Mouse (Mus musculus) induced T-regulatory cell, adult 2 months (primary cell): ENCODE data around the gene Gin1.
A peak's percentile ranks its signal among the peaks of the same experiment; 100 is the strongest.
"Not testable (repeated sequence)": the region's sequence is repeated elsewhere in the genome, so short reads cannot be mapped to it uniquely, and the experiment has no call there.

ENCODE experiments used
- DNase-seq: peaks from one replicate; pipeline ENCODE4 v3.0.0-alpha.2; 2012; ENCODE audit warnings: low read depth

Gin1 gene

DNA sequence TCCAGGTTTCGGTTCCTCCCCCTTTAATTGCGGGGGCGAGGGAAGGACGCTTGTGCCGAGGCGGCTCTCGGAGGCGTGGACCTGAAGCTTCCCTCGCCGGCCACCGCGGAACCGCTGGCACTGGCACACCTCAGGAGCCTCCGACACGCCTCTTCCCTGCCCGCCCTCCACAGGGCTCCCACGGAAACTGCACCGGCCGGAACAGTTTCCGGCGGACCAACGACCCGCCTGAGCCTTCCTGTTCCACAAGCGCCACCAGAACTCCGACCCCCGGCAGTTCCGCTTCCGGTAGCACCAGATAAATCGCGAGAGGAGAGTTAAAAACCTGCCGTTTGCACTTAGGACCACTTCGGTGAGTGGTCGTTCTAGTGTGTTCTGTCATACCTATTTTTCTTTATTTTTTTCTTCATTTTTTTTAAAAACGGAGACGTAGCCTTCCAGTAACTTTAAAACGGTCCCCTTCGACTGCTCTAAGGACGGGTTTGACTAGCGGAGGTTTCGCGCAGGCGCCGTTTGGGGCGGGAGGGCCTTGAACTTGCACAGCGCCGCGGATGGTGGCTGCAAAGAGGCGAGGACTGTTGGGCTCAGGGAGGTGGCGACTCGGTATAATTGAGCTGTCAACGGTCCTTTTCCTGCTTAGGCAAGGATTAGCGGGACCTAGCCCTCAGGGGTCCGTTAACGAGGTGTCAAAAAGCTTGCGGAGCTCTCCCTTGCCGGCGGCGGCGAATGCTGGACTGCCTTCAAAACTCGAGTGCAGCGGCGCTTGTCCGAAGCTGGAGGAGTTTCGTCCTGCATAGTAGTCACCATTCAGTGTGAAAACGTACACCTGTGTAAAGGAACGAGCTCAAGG, at the start of gene Gin1, which contains the start of gene Ppip5k2:
Gene Gin1, plus strand, starts transcription at position 269 of the 850 bp plus-strand sequence.
Gene Ppip5k2, minus strand, starts transcription at position 508 of the 850 bp plus-strand sequence.
- peak; percentile 98 for DNase-seq

- peak; percentile 22 for DNase-seq
Observed at GRCm38 (mm10) chr1:97726730-97727129, 43.2 kb upstream of the Gin1 start.

DNA sequence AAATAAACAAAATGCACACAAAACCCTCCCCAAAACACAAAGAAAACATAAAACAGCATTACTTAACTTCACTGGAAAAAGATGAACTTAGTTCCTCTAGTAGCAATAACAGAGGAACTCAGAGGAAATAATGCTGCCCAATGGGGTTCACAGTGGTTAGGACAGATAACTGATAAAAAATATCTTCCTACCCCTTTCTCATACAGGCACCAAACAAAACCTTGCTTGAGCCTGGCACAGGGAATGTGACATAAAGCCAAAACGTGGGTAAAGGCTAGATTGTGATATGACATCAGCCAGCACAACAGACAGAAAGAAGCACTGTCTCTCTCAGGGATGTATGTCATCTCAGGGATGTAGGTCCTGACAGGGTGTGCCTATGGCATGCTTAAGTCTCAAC, 40.6 kb upstream of the Gin1 start:
- DNase-seq, result no peak

DNA sequence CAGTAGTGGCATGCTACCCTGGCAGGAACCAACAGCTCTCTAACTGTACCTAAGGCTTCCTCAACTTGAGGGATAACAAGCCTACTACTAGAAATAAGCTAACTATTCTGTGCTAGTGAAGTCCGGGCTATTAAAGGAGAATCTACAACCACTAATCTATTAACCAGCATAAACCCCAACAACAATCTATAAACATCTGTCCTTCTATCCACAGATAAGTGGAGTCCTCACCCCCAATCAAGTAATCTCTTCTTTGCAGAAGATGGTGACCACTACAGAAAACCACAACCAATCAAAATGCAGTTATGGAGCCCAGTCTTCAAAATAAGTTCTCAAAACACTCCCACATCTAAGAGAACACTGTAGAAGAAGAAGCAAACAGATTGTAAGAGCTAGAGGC, 26.9 kb upstream of the Gin1 start:
- no peak for DNase-seq

- no peak for DNase-seq
Observed at GRCm38 (mm10) chr1:97745712-97746111, 24.3 kb upstream of the Gin1 start.

GRCm38 (mm10) chr1:97746261-97746660, 23.7 kb upstream of the Gin1 start:
- peak; percentile 85 for DNase-seq

DNA sequence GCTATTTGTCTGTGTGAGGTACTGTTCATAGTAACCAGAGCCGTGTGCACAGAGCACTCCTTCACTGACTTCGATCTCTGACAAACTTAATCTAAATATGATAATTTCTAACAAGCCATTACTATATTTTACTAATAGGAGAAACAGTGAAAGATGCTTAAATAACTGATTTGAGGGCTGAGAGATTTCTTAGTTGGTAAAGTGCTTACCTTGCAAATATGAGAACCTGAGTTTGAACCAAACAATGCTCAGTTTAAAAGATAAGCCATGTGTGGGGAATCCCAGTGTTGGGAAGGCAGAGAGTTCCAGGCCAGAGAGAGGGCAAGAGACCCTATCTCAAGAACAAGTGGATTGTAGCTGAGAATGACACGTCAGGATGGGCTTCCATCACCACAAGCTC, 21.8 kb upstream of the Gin1 start:
- no peak for DNase-seq

DNA sequence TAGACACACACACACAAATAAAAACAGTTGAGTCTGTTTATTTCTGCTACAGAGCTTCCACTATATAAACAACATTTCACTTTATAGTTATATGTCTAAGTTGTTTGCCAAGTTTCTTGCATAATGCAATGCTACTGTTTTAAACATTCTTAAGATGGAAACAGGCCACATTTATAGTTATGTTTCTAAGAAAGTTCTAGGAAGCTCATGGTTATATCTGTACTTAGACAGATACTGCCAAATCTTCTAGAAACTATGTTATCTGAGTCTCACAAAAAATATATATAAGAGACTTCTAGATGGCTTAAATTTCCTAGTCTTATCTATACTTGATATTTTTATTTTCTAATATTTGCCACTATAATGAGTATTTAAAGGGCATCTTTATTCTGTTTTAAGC, 16.8 kb upstream of the Gin1 start:
- no peak for DNase-seq

DNA sequence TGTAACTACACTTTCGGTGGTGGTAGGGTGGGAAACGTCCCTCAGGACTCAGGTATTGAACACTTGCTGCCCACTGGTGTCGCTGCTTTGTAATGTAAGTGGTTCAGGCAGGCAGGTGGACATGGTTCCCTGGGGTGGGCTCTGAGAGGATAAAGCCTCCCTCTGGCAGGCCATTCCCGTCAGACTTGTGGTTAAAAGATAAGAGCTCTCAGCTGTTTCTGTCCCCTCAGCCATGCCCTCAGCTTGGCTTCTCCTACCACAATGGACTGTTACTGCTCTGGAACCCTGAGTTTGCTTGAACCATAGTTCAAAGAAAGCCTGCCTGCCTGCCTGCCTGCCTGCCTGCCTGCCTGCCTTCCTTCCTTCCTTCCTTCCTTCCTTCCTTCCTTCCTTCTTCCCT, 15.6 kb upstream of the Gin1 start:
- DNase-seq, result no peak

DNA sequence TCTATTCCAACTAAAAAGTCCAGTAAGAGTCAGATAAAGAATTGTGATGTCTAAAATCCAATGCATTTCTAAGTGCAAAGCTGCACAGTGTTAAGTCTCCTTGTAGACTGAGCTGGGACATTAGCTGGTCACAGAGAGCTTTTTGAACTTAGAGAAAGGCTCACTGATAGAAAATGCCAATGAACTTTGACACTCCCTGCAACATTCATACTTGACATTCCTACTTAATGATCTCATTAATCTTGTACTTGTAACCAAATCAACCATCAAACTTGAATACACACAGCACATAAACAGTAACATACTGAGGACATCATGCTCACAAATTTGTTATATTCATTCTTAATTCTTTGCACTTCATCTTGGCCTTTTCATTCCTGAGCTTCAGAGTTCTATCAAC, 10.1 kb upstream of the Gin1 start:
- no peak for DNase-seq

GRCm38 (mm10) chr1:97760598-97760997, 9.4 kb upstream of the Gin1 start:
- DNase-seq, result no peak

GRCm38 (mm10) chr1:97761477-97761876, 8.5 kb upstream of the Gin1 start:
- no peak for DNase-seq

GRCm38 (mm10) chr1:97765712-97766111, 4.3 kb upstream of the Gin1 start:
- DNase-seq, result not testable (repeated sequence)

DNA sequence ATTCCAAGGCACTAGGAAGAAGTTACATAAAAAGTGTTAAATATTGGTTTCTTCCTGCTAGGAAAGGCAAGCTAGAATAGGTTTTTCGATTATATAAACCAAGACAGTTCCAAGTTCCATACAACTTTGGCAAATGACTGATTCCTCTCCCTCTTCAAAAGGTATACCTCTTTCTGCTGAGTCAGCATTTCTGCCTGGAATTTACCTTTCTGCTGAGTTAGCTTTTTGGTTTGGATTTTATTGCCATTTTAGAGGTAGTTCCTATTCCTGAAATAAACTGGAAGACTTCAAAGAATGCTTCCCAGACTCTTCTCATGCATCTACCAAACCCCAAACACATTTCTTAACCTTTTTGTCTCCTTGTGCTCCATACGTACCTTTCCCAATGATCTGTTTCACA, 1.9 kb upstream of the Gin1 start:
- peak; percentile 48 for DNase-seq

GRCm38 (mm10) chr1:97768906-97769293, 1.1 kb upstream of the Gin1 start:
- peak; percentile 76 for DNase-seq

- DNase-seq, result no peak
Observed at GRCm38 (mm10) chr1:97769294-97769903, 573 bp upstream of the Gin1 start.

- DNase-seq, result no peak
Observed at GRCm38 (mm10) chr1:97771118-97771517, 1.1 kb downstream of the Gin1 start.

DNA sequence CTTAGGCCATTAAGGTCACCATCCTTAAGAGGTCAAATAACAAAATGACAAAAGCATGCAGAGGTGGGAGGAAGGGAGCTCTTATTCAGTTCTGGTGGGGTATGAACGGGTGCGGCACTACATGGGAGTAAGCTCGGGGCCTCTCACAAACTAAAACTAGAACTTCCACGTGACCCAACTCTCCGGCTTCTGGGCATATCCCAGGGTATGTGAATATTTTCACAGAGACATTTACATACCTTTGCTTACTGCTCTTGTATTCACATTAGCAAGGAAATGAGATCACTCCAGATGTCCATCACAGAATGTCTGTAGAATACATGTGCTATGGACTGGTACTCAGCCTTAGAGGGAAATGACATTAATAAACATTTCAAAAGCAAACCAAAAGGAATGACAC, 1.8 kb downstream of the Gin1 start:
- DNase-seq, result no peak

DNA sequence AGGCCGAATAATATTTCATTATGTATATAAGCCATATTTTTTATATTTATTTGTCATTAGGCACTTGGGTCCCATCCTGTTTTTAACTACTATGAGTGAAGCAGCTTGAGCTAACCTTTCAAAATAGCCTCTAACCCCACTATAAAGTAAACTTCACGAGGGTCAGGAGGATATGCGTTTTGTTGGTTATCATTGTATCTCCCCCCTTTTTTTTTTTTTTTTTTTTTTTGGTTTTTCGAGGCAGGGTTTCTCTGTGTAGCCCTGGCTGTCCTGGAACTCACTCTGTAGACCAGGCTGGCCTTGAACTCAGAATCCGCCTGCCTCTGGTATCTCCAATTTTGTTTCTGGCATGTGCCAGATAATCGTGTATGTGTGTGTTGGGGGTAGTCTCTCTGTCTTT, 3.4 kb downstream of the Gin1 start:
- DNase-seq, result no peak

- no peak for DNase-seq
Observed at GRCm38 (mm10) chr1:97773973-97774372, 4.0 kb downstream of the Gin1 start.

DNA sequence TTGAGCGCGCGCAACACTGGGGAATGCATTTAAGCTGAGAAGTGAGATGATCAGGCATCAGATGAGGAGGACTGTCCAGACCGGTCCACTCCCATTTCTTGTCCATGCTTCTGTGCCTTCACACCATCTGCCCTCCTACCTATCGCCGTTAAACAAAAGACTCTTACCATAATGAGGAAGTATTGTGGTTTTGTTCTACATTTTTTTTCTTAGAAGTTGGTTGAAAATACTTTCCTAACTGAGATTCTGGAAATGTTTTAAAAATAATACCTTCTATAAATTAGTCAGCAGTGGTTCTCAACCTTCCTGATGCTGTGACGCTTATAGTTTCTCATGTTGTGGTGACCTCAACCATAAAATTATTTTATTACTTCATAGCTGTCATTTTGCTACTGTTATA, 11.7 kb downstream of the Gin1 start:
- no peak for DNase-seq

- no peak for DNase-seq
Observed at GRCm38 (mm10) chr1:97784928-97785327, 15.0 kb downstream of the Gin1 start.

GRCm38 (mm10) chr1:97785685-97786393, 15.9 kb downstream of the Gin1 start:
- DNase-seq, result no peak
